Mouse (Mus musculus) MEL (cell line): Measurements from ENCODE around the gene Smc3. TPM values are rescaled to one million over a fixed set of nuclear protein-coding genes. Genes with fewer than 3 reads are reported as not detected.
A peak's percentile ranks its signal among the peaks of the same experiment; 100 is the strongest.

Experiments
- DNase-seq: peaks from one replicate; pipeline ENCODE4 v3.0.0; 2011; ENCODE audit warnings: low read depth, low spot score
- H3K27ac ChIP-seq: 2 replicates; pipeline ENCODE4 v1.5.1; 2012; ENCODE audit warnings: low read depth, mild to moderate bottlenecking, control low read depth, low read length, moderate library complexity; ENCODE audit not compliant: control insufficient read depth
- H3K27me3 ChIP-seq, 2 experiments: fragments of 150-350 bp in 1 of 2; sonication (generic) in 1 of 2; 2 replicates each; pipeline ENCODE4 v1.6.1; 2012; ENCODE audit warnings: low read length in 2 of 2, mild to moderate bottlenecking in 2 of 2, improper control_type of control experiment in 1 of 2, moderate library complexity in 1 of 2; ENCODE audit not compliant: insufficient read depth in 2 of 2, control insufficient read depth in 1 of 2
- H3K36me3 ChIP-seq, 2 experiments: 2 replicates each; pipeline ENCODE4 v1.6.1; 2012 to 2014; ENCODE audit warnings: low read length in 2 of 2, improper control_type of control experiment in 1 of 2, inconsistent platforms in 1 of 2, mild to moderate bottlenecking in 1 of 2; ENCODE audit not compliant: insufficient read depth in 2 of 2, control insufficient read depth in 1 of 2
- H3K4me1 ChIP-seq, 2 experiments: fragments of 150-350 bp in 1 of 2; sonication (generic) in 1 of 2; 2 replicates each; pipeline ENCODE4 v1.6.1; 2012; ENCODE audit warnings: low read length in 2 of 2, improper control_type of control experiment in 1 of 2, mild to moderate bottlenecking in 1 of 2; ENCODE audit not compliant: insufficient read depth in 2 of 2, control insufficient read depth in 1 of 2
- H3K4me3 ChIP-seq, 2 experiments: fragments of 150-350 bp in 1 of 2; sonication (generic) in 1 of 2; 2 replicates each; pipeline ENCODE4 v1.5.1; 2012; ENCODE audit warnings: low read depth in 2 of 2, low read length in 2 of 2, mild to moderate bottlenecking in 2 of 2, moderate library complexity in 2 of 2, control low read depth in 1 of 2, improper control_type of control experiment in 1 of 2; ENCODE audit not compliant: control insufficient read depth in 1 of 2, insufficient read depth in 1 of 2
- H3K79me2 ChIP-seq: 2 replicates; pipeline ENCODE4 v1.6.1; 2012; ENCODE audit warnings: mild to moderate bottlenecking, low read length, moderate library complexity; ENCODE audit not compliant: control insufficient read depth, poor library complexity, insufficient read depth
- H3K9ac ChIP-seq: 2 replicates; pipeline ENCODE4 v1.6.1; 2012; ENCODE audit warnings: low read depth, mild to moderate bottlenecking, control low read depth, low read length, moderate library complexity; ENCODE audit not compliant: control insufficient read depth, poor library complexity, severe bottlenecking
- H3K9me3 ChIP-seq: fragments of 150-350 bp; sonication (generic); replicated peaks from 2 replicates; pipeline ENCODE4 v1.6.1; 2012; ENCODE audit warnings: mild to moderate bottlenecking, low read length, improper control_type of control experiment, moderate library complexity; ENCODE audit not compliant: insufficient read depth
- CTCF ChIP-seq, 3 experiments: IDR thresholded peaks in 2 of 3; conservative IDR thresholded peaks in 1 of 3; 2 replicates each; pipeline ENCODE4 v1.5.1; 2011 to 2012; ENCODE audit warnings: low read length in 3 of 3, low read depth in 2 of 3, mild to moderate bottlenecking in 2 of 3, improper control_type of control experiment in 1 of 3, inconsistent platforms in 1 of 3, mixed read lengths in 1 of 3, moderate library complexity in 1 of 3; ENCODE audit not compliant: control insufficient read depth in 1 of 3, insufficient read depth in 1 of 3, poor library complexity in 1 of 3, severe bottlenecking in 1 of 3
- EP300 ChIP-seq, 2 experiments: IDR thresholded peaks; 2 replicates each; pipeline ENCODE4 v1.6.1; 2011; ENCODE audit warnings: improper control_type of control experiment in 2 of 2, low read length in 2 of 2, low read depth in 1 of 2, mild to moderate bottlenecking in 1 of 2
- GABPA ChIP-seq: IDR thresholded peaks from 2 replicates; pipeline ENCODE4 v1.6.1; 2012; ENCODE audit warnings: low read depth, mild to moderate bottlenecking, inconsistent platforms, low read length, improper control_type of control experiment, moderate library complexity
- GATA1 ChIP-seq: IDR thresholded peaks from 2 replicates; pipeline ENCODE4 v1.6.1; 2011; ENCODE audit warnings: low read depth, low read length, improper control_type of control experiment
- MAFK ChIP-seq: IDR thresholded peaks from 2 replicates; pipeline ENCODE4 v1.6.1; 2011; ENCODE audit warnings: low read depth, mild to moderate bottlenecking, low read length, improper control_type of control experiment, borderline replicate concordance
- MAX ChIP-seq: IDR thresholded peaks from 2 replicates; pipeline ENCODE4 v1.6.1; 2011; ENCODE audit warnings: low read length, improper control_type of control experiment
- MAZ ChIP-seq: IDR thresholded peaks from 2 replicates; pipeline ENCODE4 v1.6.1; 2012; ENCODE audit warnings: low read depth, mild to moderate bottlenecking, inconsistent platforms, low read length, improper control_type of control experiment
- MXI1 ChIP-seq: IDR thresholded peaks from 2 replicates; pipeline ENCODE4 v1.6.1; 2011; ENCODE audit warnings: mild to moderate bottlenecking, low read depth, low read length, improper control_type of control experiment
- MYB ChIP-seq: IDR thresholded peaks from 2 replicates; pipeline ENCODE4 v1.6.1; 2011; ENCODE audit warnings: mild to moderate bottlenecking, low read depth, low read length, improper control_type of control experiment
- MYC ChIP-seq: IDR thresholded peaks from 2 replicates; pipeline ENCODE4 v1.6.1; 2011; ENCODE audit warnings: low read depth, mild to moderate bottlenecking, low read length, improper control_type of control experiment, moderate library complexity
- NELFE ChIP-seq: IDR thresholded peaks from 2 replicates; pipeline ENCODE4 v1.6.1; 2011; ENCODE audit warnings: low read depth, low read length, improper control_type of control experiment
- POLR2A ChIP-seq, 2 experiments: IDR thresholded peaks; 2 replicates each; pipeline ENCODE4 v1.6.1; 2011 to 2012; ENCODE audit warnings: low read length in 2 of 2, mild to moderate bottlenecking in 2 of 2, control low read depth in 1 of 2, improper control_type of control experiment in 1 of 2, low read depth in 1 of 2, moderate library complexity in 1 of 2; ENCODE audit not compliant: control insufficient read depth in 1 of 2, insufficient read depth in 1 of 2, poor library complexity in 1 of 2
- POLR2AphosphoS2 ChIP-seq: IDR thresholded peaks from 2 replicates; pipeline ENCODE4 v1.6.1; 2011; ENCODE audit warnings: low read length, improper control_type of control experiment
- RAD21 ChIP-seq: IDR thresholded peaks from 2 replicates; pipeline ENCODE4 v1.6.1; 2011; ENCODE audit warnings: mild to moderate bottlenecking, low read depth, low read length, improper control_type of control experiment
- SMC3 ChIP-seq: IDR thresholded peaks from 2 replicates; pipeline ENCODE4 v1.6.1; 2011; ENCODE audit warnings: low read depth, low read length, improper control_type of control experiment
- TCF12 ChIP-seq: IDR thresholded peaks from 2 replicates; pipeline ENCODE4 v1.6.1; 2014; ENCODE audit warnings: low read depth, mild to moderate bottlenecking, inconsistent platforms, low read length, improper control_type of control experiment, moderate library complexity
- USF1 ChIP-seq: IDR thresholded peaks from 2 replicates; pipeline ENCODE4 v1.6.1; 2014; ENCODE audit warnings: low read depth, mild to moderate bottlenecking, inconsistent platforms, low read length, improper control_type of control experiment, moderate library complexity
- USF2 ChIP-seq, 2 experiments: IDR thresholded peaks; 2 replicates each; pipeline ENCODE4 v1.6.1; 2011 to 2012; ENCODE audit warnings: improper control_type of control experiment in 2 of 2, low read length in 2 of 2, borderline replicate concordance in 1 of 2, inconsistent platforms in 1 of 2, low read depth in 1 of 2, mild to moderate bottlenecking in 1 of 2; ENCODE audit not compliant: insufficient read depth in 1 of 2
- ZC3H11A ChIP-seq: IDR thresholded peaks from 2 replicates; pipeline ENCODE4 v1.6.1; 2012; ENCODE audit warnings: low read depth, mild to moderate bottlenecking, inconsistent platforms, low read length, improper control_type of control experiment
- ZNF384 ChIP-seq: IDR thresholded peaks from 2 replicates; pipeline ENCODE4 v1.6.1; 2012; ENCODE audit warnings: low read depth, mild to moderate bottlenecking, inconsistent platforms, low read length, improper control_type of control experiment
- polyA plus RNA-seq, 2 experiments: library from polyadenylated mRNA; stranded (reverse) in 1 of 2; unstranded in 1 of 2; fragments of >175 nt in 1 of 2; fragments of >200 nt in 1 of 2; gene quantifications; 2 replicates each; pipeline versions ENCODE4 v1.2.1 to v1.2.4; 2012; ENCODE audit warnings: low replicate concordance in 2 of 2, low read depth in 1 of 2; ENCODE audit not compliant: insufficient read length in 2 of 2, insufficient read depth in 1 of 2, missing spikeins in 1 of 2
- total RNA-seq: library from RNA; depleted of rRNA; stranded (reverse); fragments of 300-350 nt; gene quantifications from 2 replicates; pipeline ENCODE4 v1.2.3, GENCODE M21; 2012

Gene Smc3
- total and polyA plus RNA-seq, 3 experiments, result 100 to 129 (median 118) TPM

GRCm38 (mm10) chr19:53621681-53622080 lies 21.5 kb downstream of the Smc3 start:
- Histone ChIP-seq H3K27me3 (no peaks in the 10 kb centered on the region), H3K4me3 (no peak overlapping the region), H3K36me3 (peaks cover 0 to 84% of the 10 kb centered on the region in 2 experiments; a peak in 2 of 4 replicates), H3K79me2 (0 out of 2 replicates have a peak, but pooled peaks cover 3% of the 10 kb centered on the region), H3K27ac (no peak overlapping the region), H3K9me3 (no peaks in the 10 kb centered on the region), H3K4me1 (no peaks in the 10 kb centered on the region), H3K9ac (no peak overlapping the region)
- TF ChIP-seq ZNF384, result no peak
- TF ChIP-seq MXI1, result no peak
- TF ChIP-seq POLR2AphosphoS2, result no peak
- no peak for TF ChIP-seq GATA1
- TF ChIP-seq MAFK, result no peak
- TF ChIP-seq NELFE, result no peak
- no peak for TF ChIP-seq ZC3H11A
- TF ChIP-seq EP300 (IDR thresholded peaks at IDR 0.05; ENCODE audit: low read depth in 1 of 2, low read length in 2 of 2), result no peak
- TF ChIP-seq POLR2A (IDR thresholded peaks at IDR 0.05; ENCODE audit: control insufficient read depth in 1 of 2, insufficient read depth in 1 of 2, low read depth in 1 of 2, low read length in 2 of 2, poor library complexity in 1 of 2), result no peak
- TF ChIP-seq MYB, result no peak
- DNase-seq, result no peak

- peak; percentile 73 for DNase-seq
- Histone ChIP-seq H3K4me3 (no peak overlapping the region), H3K27me3 (no peaks in the 10 kb centered on the region), H3K79me2 (no peaks in the 10 kb centered on the region), H3K27ac (no peak overlapping the region), H3K36me3 (peaks cover 0 to 78% of the 10 kb centered on the region in 2 experiments; a peak in 2 of 4 replicates), H3K9ac (no peak overlapping the region), H3K4me1 (no peaks in the 10 kb centered on the region), H3K9me3 (no peaks in the 10 kb centered on the region)
- TF ChIP-seq USF1 (0 out of 2 replicates have a peak, but pooled peaks have one; percentile 9), TCF12 (no peak), ZNF384 (peak; percentile 57), SMC3 (peak; percentile 49), USF2 (IDR thresholded peaks at IDR 0.05; ENCODE audit: borderline replicate concordance in 1 of 2, insufficient read depth in 1 of 2, low read depth in 1 of 2, low read length in 2 of 2) (no peak), MAX (no peak), RAD21 (peak; percentile 18), CTCF (IDR thresholded peaks at IDR 0.05 in 2 of 3, conservative IDR thresholded peaks at IDR 0.05 in 1 of 3; ENCODE audit: control insufficient read depth in 1 of 3, insufficient read depth in 1 of 3, low read depth in 2 of 3, low read length in 3 of 3, poor library complexity in 1 of 3, severe bottlenecking in 1 of 3) (peak; percentile 2 to 57 (median 47); a peak in 4 of 6 replicates), GABPA (no peak), MYC (peak; percentile 89), MYB (no peak), MAZ (no peak)
Observed at GRCm38 (mm10) chr19:53638041-53638440, 37.8 kb downstream of the Smc3 start.
